ENCODE assay signal across 16 mouse cellular contexts in genomic region chr2:143841536-143841935, GRCm38 (mm10).
"Had no signal": no experiment of that assay in that cellular context is flagged by ENCODE, and none has a peak within 500 bp of the region (broad histone marks: within the 10 kb centered on the region; RNA-seq: fewer than 3 reads in every experiment).

No protein-coding gene starts in this region.

- H3K36me3 ChIP-seq: kidney, embryonic 15.5 days; liver, embryonic 13.5 days; midbrain, embryonic 12.5 days; midbrain, embryonic 15.5 days; neural tube, embryonic 12.5 days; neural tube, embryonic 15.5 days; stomach, embryonic 15.5 days had no signal

- H3K4me1 ChIP-seq: stomach, embryonic 15.5 days had no signal

- DNase-seq: kidney, adult 8-10 months; kidney, postnatal 10 days; kidney, postnatal 36 days; layer of hippocampus, postnatal 36 days; liver, embryonic 13.5 days; lung, adult 2 months; right cerebral cortex, adult 18-20 months; right cerebral cortex, postnatal 14 days had no signal

- H3K4me3 ChIP-seq: kidney, embryonic 15.5 days; left cerebral cortex, adult 2 months; liver, embryonic 13.5 days; midbrain, embryonic 12.5 days; midbrain, embryonic 15.5 days; neural tube, embryonic 12.5 days; neural tube, embryonic 15.5 days; stomach, embryonic 15.5 days had no signal

- H3K27me3 ChIP-seq: kidney, embryonic 15.5 days; liver, embryonic 13.5 days; midbrain, embryonic 12.5 days; midbrain, embryonic 15.5 days; neural tube, embryonic 12.5 days; neural tube, embryonic 15.5 days; stomach, embryonic 15.5 days had no signal

- H3K27ac ChIP-seq: kidney, embryonic 15.5 days; left cerebral cortex, adult 2 months; liver, embryonic 13.5 days; macrophage; midbrain, embryonic 12.5 days; midbrain, embryonic 15.5 days; neural tube, embryonic 12.5 days; neural tube, embryonic 15.5 days; stomach, embryonic 15.5 days had no signal
